Mouse (Mus musculus) megakaryocyte, embryonic 14.5 days (primary cell): ENCODE results near the gene Gm10577.

Experiments used
- FLI1 ChIP-seq: IDR thresholded peaks from 2 replicates; pipeline ENCODE4 v1.6.1; 2012; ENCODE audit warnings: low read length, inconsistent platforms, mixed read lengths
- GATA1 ChIP-seq: IDR thresholded peaks from 3 replicates; pipeline ENCODE4 v1.6.1; 2012; ENCODE audit warnings: mixed read lengths, low read length, inconsistent platforms, borderline replicate concordance

GRCm38 (mm10) chr4:101026566-101026965, 6.1 kb upstream of the Gm10577 start:
- no peak for TF ChIP-seq GATA1
- no peak for TF ChIP-seq FLI1
